Mouse (Mus musculus) kidney, adult 2 months (tissue): ENCODE data around the gene Recql5. TPM values are rescaled to one million over a fixed set of nuclear protein-coding genes. Genes with fewer than 3 reads are reported as not detected.

Experiments used
- DNase-seq: peaks from one replicate; pipeline ENCODE4 v3.0.0; 2021
- H3K27ac ChIP-seq: fragments of 200-500 bp; 2 replicates; pipeline ENCODE4 v1.5.1; 2012; ENCODE audit warnings: low read depth, low read length, control low read depth, inconsistent platforms; ENCODE audit not compliant: insufficient read depth
- H3K27me3 ChIP-seq: fragments of 200-500 bp; replicated peaks from 2 replicates; pipeline ENCODE4 v1.6.1; 2012; ENCODE audit warnings: mild to moderate bottlenecking, moderate library complexity, low read length, inconsistent platforms; ENCODE audit not compliant: control insufficient read depth, insufficient read depth
- H3K36me3 ChIP-seq: fragments of 200-500 bp; 2 replicates; pipeline ENCODE4 v1.6.1; 2012; ENCODE audit warnings: mild to moderate bottlenecking, moderate library complexity, low read length, inconsistent platforms; ENCODE audit not compliant: control insufficient read depth, insufficient read depth
- H3K4me1 ChIP-seq: fragments of 200-500 bp; 2 replicates; pipeline ENCODE4 v1.6.1; 2011; ENCODE audit warnings: low read length; ENCODE audit not compliant: control insufficient read depth, insufficient read depth
- H3K4me3 ChIP-seq: fragments of 200-500 bp; 2 replicates; pipeline ENCODE4 v1.5.1; 2011; ENCODE audit warnings: mild to moderate bottlenecking, low read depth, low read length, control low read depth; ENCODE audit not compliant: insufficient read depth
- CTCF ChIP-seq: fragments of 200-500 bp; conservative IDR thresholded peaks from 2 replicates; pipeline ENCODE4 v1.5.1; 2011; ENCODE audit warnings: low read depth, mild to moderate bottlenecking, control low read depth, low read length, moderate library complexity, mixed read lengths; ENCODE audit not compliant: insufficient read depth, insufficient read length
- POLR2A ChIP-seq: fragments of 200-500 bp; IDR thresholded peaks from one replicate; pipeline ENCODE4 v1.6.1; 2011; ENCODE audit warnings: low read depth, low read length, control low read depth
- WGBS: fragments of 180-500 bp; shearing (Covaris S2); methylation state at CpG from one replicate; pipeline ENCODE4 v1.1.7; 2018; 5-methylcytosine and 5-hydroxymethylcytosine counted together
- polyA plus RNA-seq: library from polyadenylated mRNA; depleted of rRNA; stranded (reverse); fragments of >200 nt; gene quantifications from 2 replicates; pipeline ENCODE4 v1.2.3, GENCODE M21; 2012

Gene Recql5
- polyA plus RNA-seq, 1 experiment: 16.9 TPM

DNA sequence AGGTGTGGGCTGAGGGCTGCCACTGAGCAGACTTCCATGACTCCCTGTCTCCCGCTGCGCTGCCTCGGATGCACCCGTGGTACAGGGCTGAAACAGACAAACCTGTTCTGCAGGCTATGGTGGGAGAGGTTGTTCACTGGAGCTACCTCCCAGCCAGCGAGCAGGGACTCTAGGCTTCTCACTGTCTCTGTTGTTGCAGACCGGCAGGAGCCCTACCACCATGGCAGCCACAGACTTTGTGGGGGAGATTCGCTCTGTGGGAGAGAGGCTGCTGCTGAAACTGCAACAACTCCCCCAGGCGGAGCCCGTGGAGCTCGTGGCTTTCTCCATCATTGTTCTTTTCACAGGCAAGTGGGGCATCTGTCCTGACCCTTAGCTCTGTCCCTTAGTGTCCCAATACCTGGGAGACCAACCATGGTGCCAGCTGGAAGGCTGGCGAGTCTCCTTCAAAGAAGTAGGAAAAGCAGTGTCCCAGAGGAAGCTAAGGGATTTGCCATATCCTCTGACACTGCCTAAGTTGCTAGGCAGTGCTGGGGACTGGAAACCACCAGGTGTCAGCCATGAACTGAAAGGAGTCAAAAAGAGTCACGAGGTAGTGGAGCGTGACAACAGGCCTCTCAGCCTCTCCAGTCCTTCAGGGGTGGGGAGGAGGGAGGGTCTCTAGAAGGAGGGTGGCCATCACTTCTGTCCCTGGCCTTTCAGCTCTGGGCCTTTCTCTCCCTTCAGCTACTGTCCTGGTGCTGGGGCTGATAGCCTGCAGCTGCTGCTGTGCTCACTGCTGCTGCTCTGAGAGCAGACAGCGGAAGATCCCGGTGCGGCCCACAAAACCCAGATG lies 28.1 kb downstream of the Recql5 start:
- no peak overlapping the region for H3K4me3 ChIP-seq
- H3K4me1 ChIP-seq: peaks cover 57% of the 10 kb centered on the region
- H3K27me3 ChIP-seq: no peaks in the 10 kb centered on the region
- peak; percentile 42 for DNase-seq
- WGBS: 57% methylated on average over 16 of the region's 16 CpGs
- H3K36me3 ChIP-seq: no peaks in the 10 kb centered on the region
- H3K27ac ChIP-seq: peak overlapping the region; percentile 87
- TF ChIP-seq CTCF: no peak
- no peak for TF ChIP-seq POLR2A

DNA sequence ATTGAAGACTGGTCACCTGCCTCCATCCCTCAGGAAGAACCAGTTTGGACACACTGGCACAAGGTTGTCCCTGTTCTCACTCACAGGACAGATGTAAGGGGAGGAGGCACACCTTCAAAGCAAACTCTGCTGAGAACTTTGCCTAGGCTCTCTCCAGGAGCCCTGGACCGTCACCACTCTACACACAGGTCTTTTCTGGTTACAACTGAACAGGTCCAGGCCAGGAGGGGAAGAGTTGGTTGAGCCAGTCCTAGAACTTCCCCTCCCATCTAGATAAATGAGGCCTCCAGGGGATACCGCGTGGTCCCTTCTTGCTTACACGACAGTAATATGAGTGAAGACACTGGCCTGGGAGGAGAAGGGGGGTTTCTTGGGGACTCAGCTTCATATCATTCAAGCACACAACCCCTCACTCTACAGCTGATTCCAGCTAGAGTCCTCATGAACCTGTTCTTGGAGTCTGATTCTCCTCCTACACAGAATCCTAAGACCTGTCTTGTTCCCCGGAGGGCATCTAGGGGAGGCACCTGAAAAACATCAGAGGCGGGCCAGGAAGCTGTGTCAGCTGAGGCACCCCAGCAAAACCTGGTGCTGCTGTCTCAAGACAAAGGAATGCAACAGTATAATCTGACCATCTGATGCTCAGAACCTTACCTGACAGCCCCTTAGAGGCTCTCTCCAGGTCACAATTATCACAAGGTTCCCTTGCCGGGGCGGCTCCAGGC lies 28.9 kb downstream of the Recql5 start:
- 60% methylated on average over 8 of the region's 8 CpGs for WGBS
- Histone ChIP-seq H3K36me3 (no peaks in the 10 kb centered on the region), H3K27ac (peak overlapping the region; percentile 87), H3K27me3 (no peaks in the 10 kb centered on the region), H3K4me1 (peaks cover 63% of the 10 kb centered on the region), H3K4me3 (no peak overlapping the region)
- no peak for TF ChIP-seq POLR2A
- no peak for TF ChIP-seq CTCF
- peak; percentile 56 for DNase-seq

DNA sequence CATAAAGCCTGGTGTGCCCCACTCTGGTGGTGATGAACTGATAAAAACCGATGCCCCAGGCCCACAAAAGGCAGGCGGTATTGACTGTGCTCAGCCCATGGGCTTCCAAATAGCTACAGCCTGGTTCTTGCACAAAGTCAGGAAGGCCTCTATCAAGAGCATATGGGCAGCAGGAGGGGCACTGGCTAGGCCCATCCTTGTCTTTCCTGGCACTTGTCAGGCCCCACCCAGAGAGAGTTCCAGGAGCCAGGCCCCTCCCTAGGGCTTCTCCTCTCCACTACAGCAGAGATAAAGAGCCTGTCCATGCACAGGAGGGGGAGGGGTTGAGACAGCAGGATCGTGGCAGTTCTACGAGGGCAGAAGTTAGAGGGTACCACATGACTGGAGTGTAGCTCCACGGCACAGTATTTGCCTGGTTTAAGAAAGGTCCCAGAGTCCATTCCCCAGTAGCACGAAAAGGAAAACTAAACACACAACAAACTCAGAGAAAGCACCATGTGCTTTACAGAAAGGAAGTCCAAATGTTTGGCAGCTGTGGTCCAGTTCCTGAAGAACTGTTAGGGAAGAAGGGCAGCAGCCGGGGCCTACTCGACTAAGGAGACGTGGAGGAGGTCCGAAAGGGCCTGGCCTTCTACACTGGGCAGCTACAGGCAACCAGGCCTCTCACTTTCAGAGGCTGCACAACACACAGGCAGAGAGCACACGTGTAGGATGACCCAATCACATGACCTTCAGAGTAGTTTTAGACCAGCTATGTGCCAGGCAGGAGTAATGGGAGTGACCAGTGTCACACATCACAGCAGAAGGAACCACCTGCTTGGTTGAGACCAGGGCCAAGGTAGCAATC lies 29.7 kb downstream of the Recql5 start:
- 36% methylated on average over 11 of the region's 11 CpGs for WGBS
- Histone ChIP-seq H3K36me3 (no peaks in the 10 kb centered on the region), H3K27ac (peak overlapping the region; percentile 87), H3K27me3 (no peaks in the 10 kb centered on the region), H3K4me3 (no peak overlapping the region), H3K4me1 (peaks cover 64% of the 10 kb centered on the region)
- peak; percentile 30 for DNase-seq
- TF ChIP-seq POLR2A (no peak), CTCF (no peak)

DNA sequence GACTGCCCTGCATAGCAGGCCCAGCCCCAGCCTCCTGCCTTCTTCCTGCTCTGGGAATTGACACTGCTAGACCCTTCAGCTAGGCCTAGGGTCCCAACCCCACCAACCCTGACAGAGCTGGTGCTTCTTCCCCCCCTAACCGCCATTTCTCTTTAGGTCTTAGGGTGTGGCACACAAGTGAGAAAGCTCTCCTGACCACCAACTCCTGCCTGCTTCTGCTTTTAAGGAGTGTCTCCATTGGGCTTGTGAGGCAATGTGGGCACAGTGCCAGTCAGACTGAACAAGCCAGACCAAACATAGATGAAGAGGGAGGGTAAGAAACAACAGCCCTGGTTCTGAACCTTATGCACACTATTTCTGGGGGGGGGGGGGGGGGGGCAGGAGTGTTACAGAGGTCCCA lies 30.4 kb downstream of the Recql5 start:
- H3K27me3 ChIP-seq: no peaks in the 10 kb centered on the region
- peak; percentile 50 for DNase-seq
- no peaks in the 10 kb centered on the region for H3K36me3 ChIP-seq
- no peak for TF ChIP-seq CTCF
- TF ChIP-seq POLR2A: no peak
- H3K4me3 ChIP-seq: no peak overlapping the region
- 75% methylated on average over 1 of the region's 1 CpGs for WGBS
- peaks cover 64% of the 10 kb centered on the region for H3K4me1 ChIP-seq
- peak overlapping the region; percentile 98 for H3K27ac ChIP-seq

GRCm38 (mm10) chr11:115902177-115902576 lies 31.1 kb downstream of the Recql5 start:
- Histone ChIP-seq H3K4me3 (0 out of 2 replicates have a peak overlapping the region, but pooled peaks have one; percentile 1), H3K27me3 (no peaks in the 10 kb centered on the region), H3K4me1 (peaks cover 60% of the 10 kb centered on the region), H3K36me3 (no peaks in the 10 kb centered on the region), H3K27ac (peak overlapping the region; percentile 98)
- DNase-seq: no peak
- 53% methylated on average over 5 of the region's 5 CpGs for whole genome bisulfite sequencing
- TF ChIP-seq POLR2A: no peak
- no peak for TF ChIP-seq CTCF

DNA sequence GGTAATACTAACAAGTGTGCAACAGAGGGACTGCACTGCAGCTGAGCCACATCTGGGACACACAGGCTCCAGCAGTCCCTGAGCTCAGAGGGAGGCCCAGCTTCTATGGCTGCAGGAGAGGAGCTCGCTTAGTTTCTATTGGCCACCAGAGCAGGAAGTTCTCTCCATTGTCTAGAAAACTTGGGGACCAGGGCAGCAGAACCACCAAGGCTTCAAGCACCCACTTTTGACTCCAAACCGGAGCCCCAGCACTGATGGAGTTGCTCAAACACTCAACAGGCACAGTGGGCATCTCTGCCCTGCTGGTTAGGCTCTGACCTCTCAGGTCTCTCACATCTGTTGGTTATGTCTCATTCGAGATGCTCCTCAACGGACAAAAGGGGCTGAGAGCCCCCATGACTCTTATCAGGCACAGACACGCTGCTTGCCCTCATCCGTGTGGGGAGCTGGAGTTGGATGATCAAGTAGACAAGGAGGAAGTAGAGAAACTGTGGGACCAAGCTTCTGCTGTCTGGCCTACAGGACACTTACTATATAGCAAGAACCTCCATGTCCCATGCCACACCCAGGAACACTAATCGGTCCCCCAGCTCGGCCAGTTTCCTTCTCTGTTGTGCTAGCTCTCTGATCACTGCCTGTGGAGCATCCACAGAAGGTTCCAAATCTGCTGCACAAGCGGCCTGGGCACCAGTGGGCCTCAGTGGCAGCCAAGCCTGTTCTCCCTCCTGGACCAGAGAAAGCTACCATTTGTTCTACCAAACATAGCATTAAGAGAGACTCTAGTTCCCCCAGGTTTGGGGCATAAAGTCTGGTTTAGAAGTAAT lies 31.7 kb downstream of the Recql5 start:
- 85% methylated on average over 9 of the region's 9 CpGs for whole genome bisulfite sequencing
- Histone ChIP-seq H3K4me3 (peak overlapping the region; percentile 57; the same call in 1 of the 2 replicates), H3K4me1 (peaks cover 54% of the 10 kb centered on the region), H3K36me3 (no peaks in the 10 kb centered on the region), H3K27me3 (no peaks in the 10 kb centered on the region), H3K27ac (peak overlapping the region; percentile 98)
- DNase-seq: no peak
- no peak for TF ChIP-seq POLR2A
- TF ChIP-seq CTCF: no peak
